Mouse (Mus musculus): Measurements from ENCODE around the gene Tmem88b. TPM values are rescaled to one million over a fixed set of nuclear protein-coding genes. Genes with fewer than 3 reads are reported as not detected.

The Tmem88b gene
- polyA plus RNA-seq, 1 experiment from 2014 or later, result 1.2 TPM

DNA sequence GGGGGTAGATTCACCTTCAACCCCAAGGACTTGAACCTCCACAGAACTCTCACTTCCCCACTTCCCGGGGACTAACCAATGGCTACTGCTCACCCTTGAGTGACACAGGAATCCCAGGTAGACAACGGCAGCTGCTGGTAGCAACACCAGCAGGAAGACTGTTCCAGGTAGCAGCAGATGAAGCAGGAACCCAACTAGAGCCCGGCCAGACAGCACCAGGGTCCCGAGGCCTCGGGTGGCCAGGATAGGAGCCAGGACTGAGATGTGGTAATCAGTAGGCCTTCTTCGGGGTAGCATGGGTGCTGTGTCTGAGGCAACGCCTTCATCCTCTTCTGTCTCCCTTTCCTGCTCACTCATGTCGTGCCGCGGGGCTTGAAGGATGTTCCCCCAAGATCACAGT is 428 bp downstream of the Tmem88b start:
- Histone ChIP-seq H3K9ac (replicated peaks) (0 out of 2 replicates have a peak overlapping the region, but pooled peaks have one; percentile 20), H3K27ac (replicated peaks) (0 out of 2 replicates have a peak overlapping the region, but pooled peaks have one; percentile 28)
- 90% methylated on average over 10 of the region's 10 CpGs for WGBS

DNA sequence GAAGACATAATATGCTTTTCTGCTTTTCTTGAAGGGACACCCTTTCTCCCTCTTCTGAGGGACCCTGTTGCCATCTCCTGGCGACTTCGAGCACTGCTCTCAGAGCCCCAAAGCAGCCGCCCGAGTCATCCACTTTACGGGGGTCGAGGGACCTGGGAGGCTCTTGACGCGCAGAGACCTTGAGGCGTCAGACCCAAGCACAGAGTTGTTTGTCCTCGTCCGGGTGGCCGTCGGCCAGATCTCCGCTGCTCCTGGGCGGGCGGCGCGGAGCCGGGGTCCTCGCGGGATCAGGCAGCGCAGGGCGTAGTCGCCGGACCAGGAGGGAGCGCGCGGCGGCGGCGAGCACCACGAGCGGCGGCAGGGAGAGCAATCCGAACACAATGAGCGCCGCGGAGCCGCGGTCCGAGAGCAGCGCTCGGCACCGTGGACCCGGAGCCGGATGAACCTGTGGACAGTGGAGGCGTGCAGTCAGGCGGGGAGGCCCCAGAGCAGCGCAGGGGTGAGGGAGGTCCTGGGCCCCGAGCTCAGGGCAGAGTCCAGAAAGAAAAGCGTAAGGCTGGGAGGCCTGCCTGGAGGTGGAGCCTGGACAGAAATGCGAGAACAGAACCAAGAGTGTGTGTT is 1.5 kb downstream of the Tmem88b start:
- peak; percentile 89 for ATAC-seq (ENCODE audit: low FRiP score)

More for the DNA sequence above, 428 bp downstream of the Tmem88b start:
- Histone ChIP-seq H3K36me3 (no peaks in the 10 kb centered on the region), H3K9me3 (replicated peaks) (no peaks in the 10 kb centered on the region), H3K4me2 (0 out of 2 replicates have a peak overlapping the region, but pooled peaks have one; percentile 74), H3K4me3 (replicated peaks) (no peak overlapping the region), H3K4me1 (peaks cover 26% of the 10 kb centered on the region), H3K27me3 (replicated peaks) (no peaks in the 10 kb centered on the region)
- ATAC-seq (ENCODE audit: low FRiP score), result no peak

DNA sequence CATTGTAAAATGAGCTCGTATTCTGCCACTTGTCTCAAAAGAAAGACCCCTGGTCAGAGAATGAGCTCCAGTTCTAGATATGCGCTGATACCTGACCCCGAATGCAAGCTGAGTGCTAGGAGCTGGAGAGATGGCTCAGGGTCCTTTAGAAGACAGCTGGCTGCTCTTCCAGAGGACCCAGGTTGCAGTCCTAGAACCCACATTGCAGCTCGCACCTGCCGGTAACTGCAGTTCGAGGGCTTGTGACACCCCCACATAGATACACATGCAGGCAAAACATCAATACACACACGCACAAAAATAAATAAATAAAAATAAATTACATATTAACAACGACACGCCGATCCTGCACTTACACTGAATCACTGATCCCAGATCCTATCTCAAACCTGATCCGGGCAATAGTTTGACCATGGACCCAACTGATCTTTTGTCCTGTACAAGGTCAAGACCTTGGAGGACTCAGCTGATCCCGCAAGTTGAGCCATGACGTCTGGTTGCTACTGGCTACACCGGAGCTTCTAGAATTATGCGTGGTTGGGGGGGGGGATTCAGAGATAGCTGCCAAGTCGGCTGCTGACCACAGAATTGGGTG is 2.1 kb downstream of the Tmem88b start:
- 35% methylated on average over 16 of the region's 16 CpGs for WGBS

More for the DNA sequence above, 1.5 kb downstream of the Tmem88b start:
- under 1% methylated on average over 52 of the region's 52 CpGs for WGBS
- Histone ChIP-seq H3K36me3 (no peaks in the 10 kb centered on the region), H3K9me3 (replicated peaks) (no peaks in the 10 kb centered on the region), H3K27ac (replicated peaks) (peak overlapping the region; percentile 92), H3K4me2 (peak overlapping the region; percentile 74), H3K9ac (replicated peaks) (peak overlapping the region; percentile 75), H3K4me1 (peaks cover 26% of the 10 kb centered on the region), H3K27me3 (replicated peaks) (no peaks in the 10 kb centered on the region), H3K4me3 (replicated peaks) (peak overlapping the region; percentile 63)

DNA sequence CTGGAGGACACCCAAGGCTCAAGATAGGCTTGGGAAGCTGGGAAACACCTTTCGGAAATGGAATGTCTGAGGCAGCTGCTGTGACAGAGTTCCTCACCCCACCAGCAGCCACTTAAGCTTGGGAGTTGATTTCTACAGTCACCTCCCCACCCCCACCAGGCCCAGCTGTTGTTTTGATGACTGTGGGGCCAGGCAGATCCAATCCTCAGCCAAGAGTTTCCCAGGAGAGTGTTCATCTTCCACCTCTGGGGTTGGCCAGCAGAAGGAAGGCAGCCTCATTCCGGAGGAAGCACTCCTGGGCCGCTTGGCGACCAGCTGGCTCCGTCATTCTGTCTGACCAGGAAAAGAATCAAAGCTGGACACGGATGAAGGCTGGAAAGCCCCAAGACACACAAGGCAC is 4.8 kb downstream of the Tmem88b start:
- H3K36me3 ChIP-seq, result no peaks in the 10 kb centered on the region
- H3K4me3 ChIP-seq (replicated peaks), result no peak overlapping the region
- peaks cover 29% of the 10 kb centered on the region for H3K4me1 ChIP-seq
- no peak overlapping the region for H3K9ac ChIP-seq (replicated peaks)
- ATAC-seq (ENCODE audit: low FRiP score), result no peak
- WGBS, result 36% methylated on average over 6 of the region's 6 CpGs
- 0 out of 2 replicates have a peak, but pooled peaks cover 3% of the 10 kb centered on the region for H3K27me3 ChIP-seq (replicated peaks)
- peak overlapping the region; percentile 13; the same call in 1 of the 2 replicates for H3K4me2 ChIP-seq
- peak overlapping the region; percentile 41; the same call in 1 of the 2 replicates for H3K27ac ChIP-seq (replicated peaks)
- H3K9me3 ChIP-seq (replicated peaks), result no peaks in the 10 kb centered on the region

More for the DNA sequence above, 2.1 kb downstream of the Tmem88b start:
- H3K4me2 ChIP-seq, result peak overlapping the region; percentile 74
- H3K27me3 ChIP-seq (replicated peaks), result no peaks in the 10 kb centered on the region
- peak overlapping the region; percentile 75 for H3K9ac ChIP-seq (replicated peaks)
- peak overlapping the region; percentile 63 for H3K4me3 ChIP-seq (replicated peaks)
- no peaks in the 10 kb centered on the region for H3K36me3 ChIP-seq
- no peaks in the 10 kb centered on the region for H3K9me3 ChIP-seq (replicated peaks)
- ATAC-seq (ENCODE audit: low FRiP score), result peak; percentile 39; the same call in 1 of the 2 replicates
- H3K4me1 ChIP-seq, result peaks cover 26% of the 10 kb centered on the region
- peak overlapping the region; percentile 92 for H3K27ac ChIP-seq (replicated peaks)

DNA sequence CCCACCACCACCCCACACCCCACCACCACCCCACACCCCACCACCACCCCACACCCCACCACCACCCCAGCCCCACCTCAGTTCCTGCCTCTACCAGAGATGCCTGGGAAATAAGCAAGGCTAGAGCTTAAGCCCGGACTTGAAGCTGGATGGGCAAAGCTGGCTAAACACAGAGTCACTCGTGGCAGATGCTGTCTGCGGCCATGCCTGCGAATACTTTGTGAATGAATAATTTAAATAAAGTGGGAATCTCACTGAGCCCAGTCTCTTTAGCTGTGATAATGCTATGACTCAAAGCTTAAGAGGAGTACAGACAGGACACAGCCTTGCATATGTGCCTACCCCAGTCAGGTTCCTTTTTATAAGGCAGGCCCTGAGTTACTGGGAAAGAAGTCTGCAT is 6.2 kb downstream of the Tmem88b start:
- no peaks in the 10 kb centered on the region for H3K36me3 ChIP-seq
- H3K4me1 ChIP-seq, result peaks cover 32% of the 10 kb centered on the region
- 0 out of 2 replicates have a peak, but pooled peaks cover 3% of the 10 kb centered on the region for H3K27me3 ChIP-seq (replicated peaks)
- no peak overlapping the region for H3K27ac ChIP-seq (replicated peaks)
- ATAC-seq (ENCODE audit: low FRiP score), result no peak
- no peak overlapping the region for H3K9ac ChIP-seq (replicated peaks)
- no peak overlapping the region for H3K4me2 ChIP-seq
- H3K9me3 ChIP-seq (replicated peaks), result no peaks in the 10 kb centered on the region
- H3K4me3 ChIP-seq (replicated peaks), result no peak overlapping the region
- 87% methylated on average over 4 of the region's 4 CpGs for WGBS

DNA sequence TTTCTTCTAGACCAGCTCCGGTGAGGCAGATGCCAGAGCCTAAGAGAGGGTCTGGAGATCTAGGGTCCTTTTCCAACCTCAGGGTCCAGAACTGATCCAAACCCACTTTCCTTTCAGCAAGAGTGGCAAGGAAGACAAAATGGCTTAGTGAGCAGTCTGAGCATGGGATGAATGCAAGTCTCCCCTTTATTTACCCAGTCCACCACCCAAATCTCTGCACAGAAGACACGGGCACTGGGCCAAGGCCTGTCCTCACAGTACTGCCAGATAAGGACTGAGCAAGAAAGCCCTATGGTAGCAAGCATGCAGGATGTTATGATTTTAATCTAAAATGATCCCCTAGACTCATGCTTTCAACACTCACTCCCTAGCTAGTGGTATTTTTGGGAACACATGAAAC is 7.9 kb downstream of the Tmem88b start:
- 76% methylated on average over 2 of the region's 2 CpGs for WGBS
- no peak overlapping the region for H3K9ac ChIP-seq (replicated peaks)
- no peaks in the 10 kb centered on the region for H3K36me3 ChIP-seq
- no peak for ATAC-seq (ENCODE audit: low FRiP score)
- no peak overlapping the region for H3K4me2 ChIP-seq
- H3K4me1 ChIP-seq, result peaks cover 28% of the 10 kb centered on the region
- H3K27ac ChIP-seq (replicated peaks), result no peak overlapping the region; the same call in 1 of the 2 replicates
- H3K27me3 ChIP-seq (replicated peaks), result peaks cover 11% of the 10 kb centered on the region
- H3K9me3 ChIP-seq (replicated peaks), result no peaks in the 10 kb centered on the region
- H3K4me3 ChIP-seq (replicated peaks), result no peak overlapping the region

DNA sequence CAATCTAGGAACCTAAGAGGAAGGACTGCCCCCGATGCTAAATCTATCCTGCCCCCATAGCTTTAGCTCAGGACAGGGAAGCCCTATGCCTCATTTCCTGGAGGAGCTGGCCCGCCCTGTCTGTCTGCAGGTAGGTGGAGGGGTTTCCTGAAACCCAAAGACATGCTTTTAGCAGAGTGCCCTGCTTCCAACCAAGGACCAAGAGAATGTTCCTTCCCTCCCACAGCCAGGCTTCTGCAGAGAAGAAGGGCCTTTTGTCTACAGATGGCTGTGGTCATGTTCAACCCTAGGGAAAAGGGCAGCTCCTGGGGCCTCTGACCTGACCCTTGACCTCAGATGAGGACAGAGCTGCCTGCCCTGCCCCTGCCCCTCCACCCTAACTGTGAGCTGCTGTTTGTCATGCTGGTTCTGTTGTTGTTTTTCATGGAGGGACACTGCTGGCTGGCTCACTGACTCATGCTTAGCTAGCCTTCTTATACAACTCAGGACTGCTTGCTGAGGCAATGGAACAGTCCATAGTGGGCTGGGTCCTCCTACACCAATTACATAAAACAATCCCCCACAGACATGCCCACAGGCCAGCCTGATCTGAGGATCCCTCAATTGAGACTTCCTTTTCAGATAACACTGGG is 8.9 kb downstream of the Tmem88b start:
- no peak for ATAC-seq (ENCODE audit: low FRiP score)
- H3K27ac ChIP-seq (replicated peaks), result peak overlapping the region; percentile 41; the same call in 1 of the 2 replicates

DNA sequence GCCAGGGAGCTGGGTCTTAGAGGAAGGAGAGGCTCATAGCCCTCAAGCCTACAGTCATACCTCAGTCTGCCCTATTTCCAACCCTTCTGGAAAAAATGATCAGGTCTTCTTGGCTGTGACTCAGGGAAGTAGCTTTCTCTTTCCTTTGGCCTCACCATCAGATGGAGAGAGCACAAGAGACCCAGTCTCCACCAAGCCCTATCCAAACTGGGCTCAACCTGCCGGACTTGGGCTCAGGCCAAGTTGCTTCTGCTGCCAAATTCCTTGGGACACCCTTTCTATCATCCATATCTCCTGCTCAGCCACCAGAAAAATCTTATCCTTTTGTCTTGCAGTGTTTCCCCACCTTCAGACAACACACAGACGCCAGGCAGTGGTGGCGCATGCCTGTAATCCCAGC is 9.8 kb downstream of the Tmem88b start:
- Histone ChIP-seq H3K4me3 (replicated peaks) (no peak overlapping the region), H3K4me2 (no peak overlapping the region), H3K4me1 (peaks cover 24% of the 10 kb centered on the region), H3K27me3 (replicated peaks) (peaks cover 29% of the 10 kb centered on the region), H3K36me3 (no peaks in the 10 kb centered on the region), H3K9me3 (replicated peaks) (no peaks in the 10 kb centered on the region), H3K27ac (replicated peaks) (peak overlapping the region; percentile 81), H3K9ac (replicated peaks) (no peak overlapping the region)
- no peak for ATAC-seq (ENCODE audit: low FRiP score)
- 76% methylated on average over 3 of the region's 3 CpGs for WGBS

More for the DNA sequence above, 8.9 kb downstream of the Tmem88b start:
- Histone ChIP-seq H3K9me3 (replicated peaks) (no peaks in the 10 kb centered on the region), H3K4me2 (no peak overlapping the region), H3K4me1 (peaks cover 26% of the 10 kb centered on the region), H3K36me3 (no peaks in the 10 kb centered on the region), H3K4me3 (replicated peaks) (no peak overlapping the region), H3K27me3 (replicated peaks) (peaks cover 21% of the 10 kb centered on the region), H3K9ac (replicated peaks) (no peak overlapping the region)
- 36% methylated on average over 2 of the region's 2 CpGs for WGBS

DNA sequence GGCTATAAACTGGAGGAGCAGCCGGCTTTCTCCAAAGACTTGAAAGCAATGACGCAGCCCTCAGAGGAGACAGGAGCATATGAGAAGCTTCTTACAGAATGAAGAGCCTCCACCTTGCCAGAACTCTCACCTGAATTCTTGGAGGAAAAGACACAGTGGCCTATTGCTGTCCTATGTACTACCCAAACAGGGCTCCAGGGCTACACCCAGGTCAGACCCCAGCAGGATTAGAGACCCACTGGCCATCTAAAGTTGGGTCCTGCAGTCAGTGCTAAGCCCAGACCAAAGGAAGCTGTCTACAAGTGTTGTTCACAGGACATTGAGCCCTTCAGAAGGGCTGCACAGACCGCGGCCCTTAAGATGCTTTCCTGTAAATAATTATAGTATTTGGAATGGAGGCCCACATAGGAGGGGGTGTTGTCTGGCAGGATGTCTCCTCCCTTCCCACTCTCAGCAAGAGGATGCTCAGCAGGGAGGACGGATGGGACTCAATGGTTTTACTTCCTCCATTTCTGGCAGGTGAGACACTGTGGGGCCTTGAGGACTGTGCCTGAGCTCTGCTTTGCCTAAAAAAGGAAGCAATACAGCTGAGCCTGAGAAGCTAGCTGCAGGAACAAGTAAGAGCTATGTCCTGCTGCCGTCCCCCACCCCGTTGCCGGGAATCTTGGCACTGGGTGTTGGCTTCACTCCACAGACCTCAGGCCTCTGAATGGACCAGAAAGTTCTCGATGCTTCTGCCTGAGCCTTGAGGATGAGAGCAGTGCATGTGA is 10.5 kb downstream of the Tmem88b start:
- ATAC-seq (ENCODE audit: low FRiP score), result peak; percentile 9; the same call in 1 of the 2 replicates
- 44% methylated on average over 9 of the region's 9 CpGs for WGBS
- Histone ChIP-seq H3K27ac (replicated peaks) (peak overlapping the region; percentile 81), H3K4me1 (peaks cover 29% of the 10 kb centered on the region), H3K36me3 (no peaks in the 10 kb centered on the region), H3K4me2 (peak overlapping the region; percentile 84), H3K4me3 (replicated peaks) (peak overlapping the region; percentile 47), H3K9me3 (replicated peaks) (no peaks in the 10 kb centered on the region), H3K9ac (replicated peaks) (peak overlapping the region; percentile 51), H3K27me3 (replicated peaks) (peaks cover 29% of the 10 kb centered on the region)

DNA sequence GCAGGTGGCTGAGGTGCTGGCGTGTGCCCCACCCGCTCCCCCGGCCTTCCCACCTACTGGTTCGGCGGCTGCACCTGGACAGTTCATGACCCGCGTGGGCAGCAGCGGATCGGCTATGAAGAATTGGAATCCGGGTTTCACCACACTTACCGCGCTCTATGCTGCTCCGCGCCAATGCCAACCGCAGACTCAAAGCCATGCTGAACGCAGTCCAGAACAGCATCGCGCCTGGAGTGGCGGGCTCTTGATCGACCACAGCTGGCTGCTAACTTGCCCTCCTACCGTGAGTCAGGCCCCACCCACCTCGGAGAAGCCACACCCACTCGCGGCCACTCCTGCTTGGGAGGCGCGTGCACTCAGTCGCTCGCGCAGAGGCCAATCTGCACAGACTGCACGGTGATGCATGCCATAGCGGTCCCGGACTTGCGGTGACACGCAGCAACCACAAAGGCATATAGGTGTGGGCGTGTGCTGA is 11.4 kb downstream of the Tmem88b start, which contains the start of gene Vwa1:
Gene Vwa1, minus strand, starts transcription at position 419 of the 475 bp plus-strand sequence.
- peak within 1 kb of the TSS; percentile 84 for H3K4me2 ChIP-seq
- no peaks in the 10 kb centered on the region for H3K36me3 ChIP-seq
- H3K27ac ChIP-seq (replicated peaks), result peak within 1 kb of the TSS; percentile 81
- peak within 1 kb of the TSS; percentile 51 for H3K9ac ChIP-seq (replicated peaks)
- peak within 1 kb of the TSS; percentile 47 for H3K4me3 ChIP-seq (replicated peaks)
- no peaks in the 10 kb centered on the region for H3K9me3 ChIP-seq (replicated peaks)
- peaks cover 38% of the 10 kb centered on the region for H3K4me1 ChIP-seq
- WGBS, result 1% methylated on average over 35 of the region's 35 CpGs
- peaks cover 29% of the 10 kb centered on the region for H3K27me3 ChIP-seq (replicated peaks)
- peak; percentile 85 for ATAC-seq (ENCODE audit: low FRiP score)
